Mouse (Mus musculus): Measurements from ENCODE around the gene Fabp3.

The Fabp3 gene

GRCm38 (mm10) chr4:130308231-130309081, at the start of gene Fabp3, which contains the start of gene Gm10570:
Gene Fabp3 (plus strand): TSS chr4:130308595.
Gene Gm10570 (minus strand): TSS chr4:130308674.
- CTCF ChIA-PET: no interaction called here

- CTCF ChIA-PET: no interaction called here
Observed at GRCm38 (mm10) chr4:130260406-130260805, 48.0 kb upstream of the Fabp3 start.

GRCm38 (mm10) chr4:130264131-130264530, 44.3 kb upstream of the Fabp3 start:
- CTCF ChIA-PET: no interaction called here

GRCm38 (mm10) chr4:130264698-130265349, 43.6 kb upstream of the Fabp3 start:
- CTCF ChIA-PET: no interaction called here

- CTCF ChIA-PET: interaction anchor here (0.6 kb wide), 1 partner anchor 77 kb away, joined by 9 read pairs; no protein-coding TSS in a partner anchor
Observed at GRCm38 (mm10) chr4:130266601-130267000, 41.8 kb upstream of the Fabp3 start.

GRCm38 (mm10) chr4:130267069-130267468, 41.3 kb upstream of the Fabp3 start:
- CTCF ChIA-PET: interaction anchor here (0.6 kb wide), 1 partner anchor 77 kb away, joined by 9 read pairs; no protein-coding TSS in a partner anchor

- CTCF ChIA-PET: interaction anchor here (0.7 kb wide), 1 partner anchor 572 kb away, joined by 3 read pairs; no protein-coding TSS in a partner anchor
Observed at GRCm38 (mm10) chr4:130268736-130269135, 39.7 kb upstream of the Fabp3 start.

GRCm38 (mm10) chr4:130270089-130270488, 38.3 kb upstream of the Fabp3 start:
- CTCF ChIA-PET: no interaction called here

- CTCF ChIA-PET: no interaction called here
Observed at GRCm38 (mm10) chr4:130270611-130271347, 37.6 kb upstream of the Fabp3 start.

GRCm38 (mm10) chr4:130273698-130274345, 34.6 kb upstream of the Fabp3 start:
- CTCF ChIA-PET: no interaction called here

- CTCF ChIA-PET: no interaction called here
Observed at GRCm38 (mm10) chr4:130274346-130275015, 33.9 kb upstream of the Fabp3 start.

- CTCF ChIA-PET: no interaction called here
Observed at GRCm38 (mm10) chr4:130275016-130275822, 33.2 kb upstream of the Fabp3 start.

- CTCF ChIA-PET: no interaction called here
Observed at GRCm38 (mm10) chr4:130275823-130276105, 32.6 kb upstream of the Fabp3 start.

- CTCF ChIA-PET: no interaction called here
Observed at GRCm38 (mm10) chr4:130276573-130277176, 31.7 kb upstream of the Fabp3 start.

- CTCF ChIA-PET: no interaction called here
Observed at GRCm38 (mm10) chr4:130279105-130279504, 29.3 kb upstream of the Fabp3 start, which contains the start of gene Serinc2. Gene Serinc2 (minus strand): TSS chr4:130279205.

GRCm38 (mm10) chr4:130282856-130283255, 25.5 kb upstream of the Fabp3 start:
- CTCF ChIA-PET: no interaction called here

- CTCF ChIA-PET: no interaction called here
Observed at GRCm38 (mm10) chr4:130283826-130284225, 24.6 kb upstream of the Fabp3 start.

- CTCF ChIA-PET: no interaction called here
Observed at GRCm38 (mm10) chr4:130286531-130286930, 21.9 kb upstream of the Fabp3 start.

- CTCF ChIA-PET: no interaction called here
Observed at GRCm38 (mm10) chr4:130289824-130290223, 18.6 kb upstream of the Fabp3 start.

GRCm38 (mm10) chr4:130292271-130292670, 16.1 kb upstream of the Fabp3 start:
- CTCF ChIA-PET: no interaction called here

All from spleen, embryonic (tissue).